Mouse (Mus musculus) forebrain, embryonic 16.5 days (tissue): ENCODE measurements around the gene Camk1d. TPM values are rescaled to one million over a fixed set of nuclear protein-coding genes. Genes with fewer than 3 reads are reported as not detected.
"Not testable (repeated sequence)": the region's sequence is repeated elsewhere in the genome, so short reads cannot be mapped to it uniquely, and the experiment has no call there.

Experiments used
- ATAC-seq: fragments of 200-750 bp; cut with Nextera tagmentation; 2 replicates; pipeline ENCODE4 v1.8.0; 2017; ENCODE audit warnings: mild to moderate bottlenecking, moderate library complexity
- H3K27ac ChIP-seq: fragments of 300-500 bp; sonication (generic); 2 replicates; pipeline ENCODE4 v1.5.1; 2014; ENCODE audit warnings: low read length, control low read depth
- H3K27me3 ChIP-seq: fragments of 300-500 bp; sonication (generic); replicated peaks from 2 replicates; pipeline ENCODE4 v1.6.1; 2014; ENCODE audit warnings: low read length; ENCODE audit not compliant: control insufficient read depth, insufficient read depth
- H3K36me3 ChIP-seq: fragments of 300-500 bp; sonication (generic); 2 replicates; pipeline ENCODE4 v1.6.1; 2014; ENCODE audit not compliant: control insufficient read depth, insufficient read depth
- H3K4me1 ChIP-seq: fragments of 300-500 bp; sonication (generic); replicated peaks from 2 replicates; pipeline ENCODE4 v1.6.1; 2014; ENCODE audit warnings: low read length; ENCODE audit not compliant: control insufficient read depth, insufficient read depth
- H3K4me2 ChIP-seq: fragments of 300-500 bp; sonication (generic); 2 replicates; pipeline ENCODE4 v1.6.1; 2014; ENCODE audit warnings: mild to moderate bottlenecking, low read length, control low read depth
- H3K4me3 ChIP-seq: fragments of 300-500 bp; sonication (generic); replicated peaks from 2 replicates; pipeline ENCODE4 v1.5.1; 2014; ENCODE audit warnings: mild to moderate bottlenecking, low read length, control low read depth
- H3K9ac ChIP-seq: fragments of 300-500 bp; sonication (generic); replicated peaks from 2 replicates; pipeline ENCODE4 v1.6.1; 2014; ENCODE audit warnings: low read depth, low read length, control low read depth
- H3K9me3 ChIP-seq: fragments of 300-500 bp; sonication (generic); 2 replicates; pipeline ENCODE4 v1.6.1; 2016; ENCODE audit warnings: low read length; ENCODE audit not compliant: control insufficient read depth
- WGBS: fragments of 180-500 bp; shearing (Covaris S2); extraction: QIAGEN DNeasy Blood & Tissue Kit; methylation state at CpG from one replicate; pipeline ENCODE4 v1.1.7; 2014; 5-methylcytosine and 5-hydroxymethylcytosine counted together
- polyA plus RNA-seq: library from polyadenylated mRNA; unstranded; fragments of >200 nt; fragmentation: Nextera tagmentation; extraction: Ambion mirVana; gene quantifications from 2 replicates; pipeline ENCODE4 v1.2.1, GENCODE M21; 2015

Camk1d gene
- polyA plus RNA-seq, 1 experiment from 2014 or later, result 10.6 TPM

DNA sequence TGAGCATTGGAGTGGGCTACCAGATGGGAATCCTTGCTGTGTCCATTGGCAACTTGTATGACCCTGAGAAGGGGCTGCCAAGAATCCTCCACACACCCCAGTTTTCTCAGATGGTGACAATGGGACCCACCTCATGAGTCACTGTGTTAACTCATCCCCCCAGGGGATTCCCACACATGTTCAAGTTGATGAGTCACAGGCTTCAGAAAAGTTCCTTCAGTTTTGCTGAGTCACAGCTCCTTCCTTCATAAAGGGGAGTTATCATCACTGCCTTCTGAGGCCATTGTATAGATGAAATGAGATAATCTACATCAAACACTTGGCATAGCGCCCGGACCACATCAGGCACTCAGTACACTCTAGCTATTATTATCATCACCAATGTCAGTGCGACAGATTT, 99.4 kb downstream of the Camk1d start:
- WGBS, result 75% methylated on average over 3 of the region's 3 CpGs
- Histone ChIP-seq H3K9me3 (no peaks in the 10 kb centered on the region), H3K27me3 (no peaks in the 10 kb centered on the region), H3K27ac (no peak overlapping the region), H3K4me1 (peaks cover 24% of the 10 kb centered on the region), H3K36me3 (no peaks in the 10 kb centered on the region), H3K9ac (no peak overlapping the region), H3K4me3 (no peak overlapping the region), H3K4me2 (no peak overlapping the region)
- 0 out of 2 replicates have a peak, but pooled peaks have one; percentile 27 for ATAC-seq

DNA sequence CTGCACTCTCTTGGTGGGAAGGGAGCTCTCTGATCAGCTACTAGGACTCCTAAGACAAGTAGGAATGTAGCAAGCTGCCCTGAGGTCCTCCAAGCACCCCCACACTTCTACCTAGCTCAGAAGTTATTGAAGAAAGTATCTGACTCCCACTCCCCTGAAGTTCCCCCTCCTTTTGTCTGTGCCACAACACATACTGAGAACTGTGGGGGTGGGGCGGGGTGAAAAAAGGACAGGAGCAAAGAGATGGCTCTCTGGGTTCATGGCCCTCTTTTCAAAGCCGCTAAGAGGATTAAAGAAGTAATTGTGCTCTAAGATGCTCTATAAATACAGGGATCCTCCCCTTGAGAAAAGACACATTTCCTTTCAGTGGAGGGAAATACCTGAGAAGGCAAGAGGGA, 100.0 kb downstream of the Camk1d start:
- H3K9me3 ChIP-seq, result no peaks in the 10 kb centered on the region
- no peak; the same call in 1 of the 2 replicates for ATAC-seq
- no peak overlapping the region for H3K4me2 ChIP-seq
- no peaks in the 10 kb centered on the region for H3K36me3 ChIP-seq
- no peak overlapping the region for H3K27ac ChIP-seq
- no peaks in the 10 kb centered on the region for H3K27me3 ChIP-seq
- 0 out of 2 replicates have a peak overlapping the region, but pooled peaks have one; percentile 17 for H3K9ac ChIP-seq
- H3K4me3 ChIP-seq, result no peak overlapping the region
- H3K4me1 ChIP-seq, result peaks cover 24% of the 10 kb centered on the region
- WGBS, result 14% methylated on average over 2 of the region's 2 CpGs

DNA sequence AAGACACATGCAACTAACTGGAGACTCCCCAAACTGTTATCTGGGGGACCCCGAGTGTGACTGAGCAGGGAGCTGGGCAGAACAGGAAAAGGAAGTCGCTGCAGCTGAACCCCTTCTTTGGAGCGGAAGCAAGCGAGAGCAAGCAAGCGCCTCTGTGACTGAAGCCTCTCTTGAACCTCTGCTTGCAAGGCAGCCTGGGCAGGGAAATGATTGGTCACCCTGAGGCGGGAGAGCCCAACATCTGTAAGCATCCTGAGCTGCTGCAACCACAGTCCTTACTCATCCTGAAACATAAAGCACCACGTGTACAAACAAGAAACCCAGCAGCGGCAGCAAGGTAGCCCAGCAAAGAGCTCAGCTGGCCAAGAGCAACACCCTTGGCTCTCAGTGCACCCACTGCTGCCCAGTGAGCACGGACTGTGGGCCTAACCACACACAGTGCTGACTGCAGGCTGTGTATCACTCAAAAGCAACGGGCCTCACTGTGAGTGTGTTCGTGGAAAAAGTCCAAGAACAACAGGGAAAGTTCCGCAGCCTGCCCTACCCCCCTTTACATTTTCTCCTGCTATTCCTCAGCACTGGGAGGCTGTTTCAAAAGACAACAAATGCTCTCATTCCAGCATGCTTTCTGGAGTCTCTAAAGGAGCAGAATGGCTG, 100.5 kb downstream of the Camk1d start:
- 0 out of 2 replicates have a peak overlapping the region, but pooled peaks have one; percentile 37 for H3K9ac ChIP-seq
- peak; percentile 54 for ATAC-seq
- no peaks in the 10 kb centered on the region for H3K36me3 ChIP-seq
- no peaks in the 10 kb centered on the region for H3K9me3 ChIP-seq
- no peak overlapping the region; the same call in 1 of the 2 replicates for H3K27ac ChIP-seq
- WGBS, result 24% methylated on average over 12 of the region's 12 CpGs
- H3K4me3 ChIP-seq, result no peak overlapping the region
- H3K27me3 ChIP-seq, result no peaks in the 10 kb centered on the region
- H3K4me2 ChIP-seq, result no peak overlapping the region
- H3K4me1 ChIP-seq, result peaks cover 24% of the 10 kb centered on the region

DNA sequence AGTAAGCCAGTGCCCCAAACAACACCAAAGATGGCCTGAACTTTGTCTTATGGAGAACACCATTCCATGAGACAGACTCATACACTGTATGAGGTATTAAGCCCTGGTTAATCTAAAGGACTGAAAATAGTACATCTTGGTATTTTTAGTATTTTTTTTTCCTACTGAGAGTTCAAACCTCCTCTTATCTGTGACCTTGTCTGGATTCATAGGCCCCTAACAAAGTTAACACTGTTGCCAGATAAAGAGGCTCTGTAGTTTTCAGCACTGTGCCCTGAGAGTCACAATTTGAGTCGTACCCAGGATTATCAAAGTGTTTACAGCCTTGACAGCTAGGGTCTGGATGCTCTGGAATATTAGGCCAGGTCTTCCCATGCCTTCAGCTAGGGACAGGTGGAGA, 102.7 kb downstream of the Camk1d start:
- H3K4me3 ChIP-seq, result no peak overlapping the region
- WGBS, result 85% methylated on average over 1 of the region's 1 CpGs
- no peak for ATAC-seq
- peaks cover 24% of the 10 kb centered on the region for H3K4me1 ChIP-seq
- no peak overlapping the region for H3K4me2 ChIP-seq
- no peaks in the 10 kb centered on the region for H3K9me3 ChIP-seq
- H3K36me3 ChIP-seq, result no peaks in the 10 kb centered on the region
- no peaks in the 10 kb centered on the region for H3K27me3 ChIP-seq
- no peak overlapping the region for H3K9ac ChIP-seq
- H3K27ac ChIP-seq, result no peak overlapping the region

DNA sequence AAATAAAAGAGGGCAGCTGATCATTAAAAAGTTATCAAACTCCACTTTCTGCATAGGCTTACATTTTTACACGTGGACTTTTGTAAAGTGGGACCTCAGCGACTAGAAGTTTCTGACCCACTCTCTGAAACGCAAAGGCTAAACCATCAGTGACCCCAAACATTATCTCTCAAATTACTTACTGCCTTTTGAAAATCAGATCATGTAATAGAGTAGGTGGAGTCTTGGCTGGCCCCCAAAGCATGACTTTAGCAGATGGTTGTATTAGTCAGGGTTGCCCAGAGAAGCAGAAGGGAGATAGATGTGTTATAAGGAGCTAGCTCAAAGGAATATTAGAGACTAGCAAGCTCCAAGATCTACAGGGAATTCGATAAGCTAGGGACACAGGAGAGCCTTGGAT, 103.8 kb downstream of the Camk1d start:
- WGBS, result 84% methylated on average over 4 of the region's 4 CpGs
- H3K4me1 ChIP-seq, result peaks cover 24% of the 10 kb centered on the region
- H3K4me2 ChIP-seq, result no peak overlapping the region
- H3K4me3 ChIP-seq, result no peak overlapping the region
- H3K27me3 ChIP-seq, result no peaks in the 10 kb centered on the region
- H3K9ac ChIP-seq, result no peak overlapping the region
- no peak for ATAC-seq
- H3K36me3 ChIP-seq, result no peaks in the 10 kb centered on the region
- H3K9me3 ChIP-seq, result no peaks in the 10 kb centered on the region
- no peak overlapping the region for H3K27ac ChIP-seq

DNA sequence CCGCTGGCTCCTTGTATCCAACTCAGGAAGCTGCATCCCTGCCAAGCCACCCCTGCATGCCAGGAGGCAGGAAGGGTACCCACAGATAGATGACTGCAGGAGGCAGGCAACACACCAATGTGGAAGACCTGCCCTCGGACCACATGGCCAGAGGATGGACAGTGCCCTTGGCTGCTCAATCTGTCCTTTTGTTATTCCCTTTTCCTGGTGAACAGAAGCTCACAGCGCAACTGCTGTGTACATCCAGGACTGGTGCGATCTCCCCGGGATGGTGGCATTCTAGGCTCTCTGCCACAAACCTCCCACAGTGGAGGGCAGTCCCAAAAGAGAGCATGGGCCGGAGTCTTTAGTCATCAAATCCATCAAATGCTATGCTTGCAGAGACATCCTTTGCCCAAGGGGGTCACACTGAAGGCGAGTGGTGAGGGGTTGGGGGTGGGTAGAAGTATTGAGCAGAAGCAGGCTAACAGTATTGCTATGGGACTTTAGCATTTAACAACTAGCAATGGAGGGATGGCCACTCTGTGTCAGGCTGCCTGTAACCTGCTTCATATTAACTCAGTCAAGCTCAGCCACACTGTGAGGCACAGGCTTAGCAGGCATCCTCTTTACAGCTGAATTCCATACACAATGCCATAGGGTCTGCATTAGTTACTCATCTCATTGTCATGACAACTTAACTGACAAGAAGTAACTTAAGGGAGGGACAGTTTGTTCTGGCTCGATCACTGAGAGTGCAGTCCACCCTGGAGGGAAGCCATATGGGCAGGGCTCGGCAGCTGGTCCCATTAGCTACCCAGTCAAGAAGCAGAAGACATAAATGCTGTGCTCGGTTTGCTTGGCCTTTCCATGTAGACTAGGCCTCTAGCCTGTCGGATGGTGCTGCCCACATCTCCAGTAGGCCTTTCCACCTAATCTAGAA, 106.1 kb downstream of the Camk1d start:
- Histone ChIP-seq H3K36me3 (no peaks in the 10 kb centered on the region), H3K4me3 (no peak overlapping the region), H3K27me3 (no peaks in the 10 kb centered on the region), H3K4me1 (peaks cover 10% of the 10 kb centered on the region), H3K9ac (no peak overlapping the region), H3K4me2 (no peak overlapping the region), H3K9me3 (no peaks in the 10 kb centered on the region), H3K27ac (no peak overlapping the region)
- ATAC-seq, result no peak
- WGBS, result 82% methylated on average over 11 of the region's 11 CpGs

DNA sequence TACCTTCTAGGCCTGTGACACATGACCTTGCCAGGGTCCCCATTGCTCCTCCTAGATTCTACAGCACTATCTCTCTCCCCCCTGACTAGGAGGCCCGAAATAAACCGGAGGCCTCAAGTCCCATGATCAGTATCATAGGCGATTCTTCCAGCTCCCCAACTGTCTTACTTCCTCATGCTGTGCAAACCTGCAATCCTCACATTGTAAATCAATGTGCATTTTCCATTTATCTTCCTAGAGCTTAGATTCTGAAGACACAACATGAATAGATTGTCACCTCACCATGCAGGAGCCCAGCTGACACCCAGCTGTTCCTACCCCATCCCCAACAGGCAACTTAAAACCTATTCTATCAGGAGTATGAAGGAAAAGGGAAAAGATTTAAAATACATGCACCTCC, 108.5 kb downstream of the Camk1d start:
- ATAC-seq, result no peak
- 97% methylated on average over 3 of the region's 3 CpGs for WGBS
- H3K4me1 ChIP-seq, result peaks cover 2% of the 10 kb centered on the region; the same call in 1 of the 2 replicates

DNA sequence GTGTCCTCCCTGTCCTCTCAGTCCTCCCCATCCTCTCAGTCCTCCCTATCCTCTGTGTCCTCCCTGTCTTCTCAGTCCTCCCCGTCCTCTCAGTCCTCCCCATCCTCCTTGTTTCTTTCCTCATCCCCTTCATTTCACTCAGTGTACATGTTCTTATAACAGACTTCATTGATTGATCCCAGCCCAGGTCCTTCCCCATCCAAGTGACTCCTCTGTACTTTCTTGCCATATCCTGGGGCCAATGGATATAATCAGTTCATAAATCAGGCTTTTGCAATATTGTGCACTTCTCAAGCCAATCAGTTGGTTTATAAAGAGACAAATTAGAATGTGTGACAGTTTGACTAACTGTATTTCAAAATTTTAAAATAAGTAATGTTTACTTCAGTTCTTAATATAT, 112.3 kb downstream of the Camk1d start:
- Histone ChIP-seq H3K36me3 (no peaks in the 10 kb centered on the region), H3K4me1 (peaks cover 4% of the 10 kb centered on the region), H3K27me3 (no peaks in the 10 kb centered on the region), H3K4me3 (no peak overlapping the region), H3K4me2 (no peak overlapping the region), H3K9ac (no peak overlapping the region), H3K9me3 (no peaks in the 10 kb centered on the region), H3K27ac (no peak overlapping the region)
- 76% methylated on average over 1 of the region's 1 CpGs for WGBS
- no peak for ATAC-seq

More for the DNA sequence above, 108.5 kb downstream of the Camk1d start:
- Histone ChIP-seq H3K27ac (no peak overlapping the region), H3K4me3 (no peak overlapping the region), H3K9ac (no peak overlapping the region), H3K4me2 (no peak overlapping the region), H3K9me3 (no peaks in the 10 kb centered on the region), H3K36me3 (no peaks in the 10 kb centered on the region), H3K27me3 (no peaks in the 10 kb centered on the region)

DNA sequence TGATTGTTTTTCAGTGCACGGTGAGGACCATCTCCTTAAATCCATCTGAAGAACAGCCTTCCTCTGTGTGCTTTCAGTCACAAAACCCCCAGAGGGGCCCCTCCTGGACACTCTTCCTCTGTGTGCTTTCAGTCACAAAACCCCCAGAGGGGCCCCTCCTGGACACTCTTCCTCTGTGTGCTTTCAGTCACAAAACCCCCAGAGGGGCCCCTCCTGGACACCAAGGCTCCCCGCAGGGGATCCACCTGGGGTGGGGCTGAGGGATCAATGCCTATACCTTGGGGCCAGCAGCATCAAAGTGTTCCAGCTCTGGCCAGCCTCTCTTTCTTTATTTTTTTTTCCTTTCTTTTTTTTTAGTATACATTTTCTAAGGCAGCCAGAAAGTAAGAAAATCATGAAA, 113.1 kb downstream of the Camk1d start:
- not testable (repeated sequence) for H3K4me2 ChIP-seq, H3K9ac ChIP-seq, H3K36me3 ChIP-seq, H3K9me3 ChIP-seq, H3K4me1 ChIP-seq, H3K4me3 ChIP-seq, H3K27ac ChIP-seq, H3K27me3 ChIP-seq
- peak; percentile 56 for ATAC-seq
- 1% methylated on average over 2 of the region's 2 CpGs for WGBS
